Mouse (Mus musculus) natural killer cell, adult 2 months (primary cell): ENCODE results near the gene Secisbp2.

Experiments used
- DNase-seq, 2 experiments: peaks; one replicate each; pipeline ENCODE4 v3.0.0; 2022; ENCODE audit warnings: low spot score in 2 of 2

Secisbp2 gene

GRCm38 (mm10) chr13:51685290-51685966 is 33.9 kb downstream of the Secisbp2 start:
- DNase-seq = no peak

GRCm38 (mm10) chr13:51686966-51687365 is 35.5 kb downstream of the Secisbp2 start:
- DNase-seq = no peak

GRCm38 (mm10) chr13:51688688-51689087 is 37.2 kb downstream of the Secisbp2 start:
- DNase-seq = no peak

- no peak for DNase-seq
Measured at GRCm38 (mm10) chr13:51696481-51696880, 45.0 kb downstream of the Secisbp2 start.

- no peak for DNase-seq
Measured at GRCm38 (mm10) chr13:51697455-51697854, 46.0 kb downstream of the Secisbp2 start.

- no peak for DNase-seq
Measured at GRCm38 (mm10) chr13:51697897-51698296, 46.4 kb downstream of the Secisbp2 start.

- no peak for DNase-seq
Measured at GRCm38 (mm10) chr13:51698318-51698717, 46.8 kb downstream of the Secisbp2 start.

GRCm38 (mm10) chr13:51703893-51704292 is 52.4 kb downstream of the Secisbp2 start:
- DNase-seq = no peak

- no peak for DNase-seq
Measured at GRCm38 (mm10) chr13:51705882-51706854, 54.7 kb downstream of the Secisbp2 start.

- no peak for DNase-seq
Measured at GRCm38 (mm10) chr13:51710738-51711137, 59.2 kb downstream of the Secisbp2 start.

GRCm38 (mm10) chr13:51712022-51712421 is 60.5 kb downstream of the Secisbp2 start:
- no peak for DNase-seq

- no peak for DNase-seq
Measured at GRCm38 (mm10) chr13:51716350-51717263, 65.1 kb downstream of the Secisbp2 start.

GRCm38 (mm10) chr13:51719256-51719655 is 67.8 kb downstream of the Secisbp2 start:
- DNase-seq = no peak

GRCm38 (mm10) chr13:51720556-51720955 is 69.1 kb downstream of the Secisbp2 start:
- DNase-seq = no peak

- no peak for DNase-seq
Measured at GRCm38 (mm10) chr13:51723114-51723513, 71.6 kb downstream of the Secisbp2 start.

- no peak for DNase-seq
Measured at GRCm38 (mm10) chr13:51724566-51724965, 73.1 kb downstream of the Secisbp2 start.

- no peak for DNase-seq
Measured at GRCm38 (mm10) chr13:51725446-51725845, 73.9 kb downstream of the Secisbp2 start.

GRCm38 (mm10) chr13:51725926-51726574 is 74.6 kb downstream of the Secisbp2 start:
- DNase-seq = no peak

- no peak for DNase-seq
Measured at GRCm38 (mm10) chr13:51727364-51727763, 75.9 kb downstream of the Secisbp2 start.

- DNase-seq = no peak
Measured at GRCm38 (mm10) chr13:51729887-51730361, 78.4 kb downstream of the Secisbp2 start.

- DNase-seq = no peak
Measured at GRCm38 (mm10) chr13:51731474-51731873, 80.0 kb downstream of the Secisbp2 start.
